Comparison of ENCODE assay signal across 9 mouse cellular contexts in genomic region chr2:21908813-21909480, GRCm38 (mm10).
DNase-seq lines count a peak whose midpoint lies in the region; ATAC-seq and TF ChIP-seq lines count a peak whose summit lies in the region.
"Had no signal": no experiment of that assay in that cellular context is flagged by ENCODE, and none has a peak within 500 bp of the region (broad histone marks: within the 10 kb centered on the region; RNA-seq: fewer than 3 reads in every experiment).

No protein-coding gene starts in this region.

- no peak overlapping the region for H3K27ac ChIP-seq in hindbrain, embryonic 15.5 days (replicated peaks)
- no peak overlapping the region for H3K27ac ChIP-seq in hindbrain, embryonic 12.5 days
- peak overlapping the region; percentile 33; the same call in 1 of the 2 replicates for H3K27ac ChIP-seq in heart, postnatal 0 days (ENCODE audit: low read depth)

- no peaks in the 10 kb centered on the region for H3K36me3 ChIP-seq in hindbrain, embryonic 15.5 days
- H3K36me3 ChIP-seq in hindbrain, embryonic 12.5 days: no peaks in the 10 kb centered on the region
- H3K36me3 ChIP-seq in C2C12 (ENCODE audit: control insufficient read depth, insufficient read depth): no peaks in the 10 kb centered on the region
- H3K36me3 ChIP-seq in heart, postnatal 0 days (replicated peaks; ENCODE audit: control insufficient read depth, insufficient read depth, low read length): no peaks in the 10 kb centered on the region

- DNase-seq in cerebellum, adult 8-10 months: peak; percentile 21
- no peak for DNase-seq in heart, postnatal 0 days (ENCODE audit: low spot score)
- no peak for DNase-seq in adrenal gland, postnatal 10 days
- no peak for DNase-seq in thymus, postnatal 14 days
- no peak for DNase-seq in spleen, postnatal 4 days (ENCODE audit: low spot score in 2 of 2)

- no peak for TF ChIP-seq CTCF in C2C12 (IDR thresholded peaks at IDR 0.05; ENCODE audit: control insufficient read depth, insufficient read depth, insufficient read length)
- TF ChIP-seq CTCF in heart, postnatal 0 days (IDR thresholded peaks at IDR 0.05; ENCODE audit: low read depth): no peak

- peak overlapping the region; percentile 50 for H3K4me2 ChIP-seq in hindbrain, embryonic 15.5 days
- H3K4me2 ChIP-seq in hindbrain, embryonic 12.5 days (replicated peaks): no peak overlapping the region
- peak overlapping the region; percentile 45 for H3K4me2 ChIP-seq in heart, postnatal 0 days (ENCODE audit: low read depth, low read length)

- 75% methylated on average over 7 of the region's 7 CpGs for WGBS in hindbrain, embryonic 15.5 days
- WGBS in hindbrain, embryonic 12.5 days: 83% methylated on average over 7 of the region's 7 CpGs
- 30% methylated on average over 7 of the region's 7 CpGs for WGBS in heart, postnatal 0 days

- H3K4me3 ChIP-seq in hindbrain, embryonic 15.5 days: no peak overlapping the region
- H3K4me3 ChIP-seq in hindbrain, embryonic 12.5 days: no peak overlapping the region
- peak overlapping the region; percentile 6 for H3K4me3 ChIP-seq in C2C12 (ENCODE audit: insufficient read depth, poor library complexity, severe bottlenecking)
- H3K4me3 ChIP-seq in heart, postnatal 0 days (ENCODE audit: low read depth, low read length): peak overlapping the region; percentile 44

- ATAC-seq in hindbrain, embryonic 15.5 days (ENCODE audit: low FRiP score, low read depth): no peak
- no peak for ATAC-seq in hindbrain, embryonic 12.5 days (ENCODE audit: low FRiP score)
- peak; percentile 57; the same call in 1 of the 2 replicates for ATAC-seq in heart, postnatal 0 days (ENCODE audit: insufficient read depth, low read depth)

- TF ChIP-seq EP300 in heart, postnatal 0 days (IDR thresholded peaks at IDR 0.05; ENCODE audit: low read depth): no peak

- H3K79me3 ChIP-seq in C2C12 (ENCODE audit: low read depth): no peaks in the 10 kb centered on the region

- no peak overlapping the region for H3ac ChIP-seq in C2C12 (ENCODE audit: control insufficient read depth, insufficient read length, low read depth)

- H3K9me3 ChIP-seq in hindbrain, embryonic 15.5 days: no peaks in the 10 kb centered on the region
- no peaks in the 10 kb centered on the region for H3K9me3 ChIP-seq in hindbrain, embryonic 12.5 days (replicated peaks)
- H3K9me3 ChIP-seq in heart, postnatal 0 days (replicated peaks; ENCODE audit: control insufficient read depth, low read length): no peaks in the 10 kb centered on the region

- H3K27me3 ChIP-seq in hindbrain, embryonic 15.5 days: no peaks in the 10 kb centered on the region
- no peaks in the 10 kb centered on the region for H3K27me3 ChIP-seq in hindbrain, embryonic 12.5 days
- no peaks in the 10 kb centered on the region for H3K27me3 ChIP-seq in C2C12 (ENCODE audit: control insufficient read depth, insufficient read depth, insufficient read length)
- no peaks in the 10 kb centered on the region for H3K27me3 ChIP-seq in heart, postnatal 0 days (ENCODE audit: control insufficient read depth, insufficient read depth, low read length)
- H3K27me3 ChIP-seq: megakaryocyte, embryonic 14.5 days had no signal

- H3K9ac ChIP-seq in hindbrain, embryonic 15.5 days: no peak overlapping the region
- H3K9ac ChIP-seq in hindbrain, embryonic 12.5 days: no peak overlapping the region
- H3K9ac ChIP-seq in heart, postnatal 0 days (replicated peaks; ENCODE audit: low read depth, low read length): no peak overlapping the region

- H3K4me1 ChIP-seq in hindbrain, embryonic 15.5 days (replicated peaks): no peaks in the 10 kb centered on the region
- H3K4me1 ChIP-seq in hindbrain, embryonic 12.5 days: no peaks in the 10 kb centered on the region
- H3K4me1 ChIP-seq in heart, postnatal 0 days (ENCODE audit: control insufficient read depth, insufficient read depth): no peaks in the 10 kb centered on the region
- H3K4me1 ChIP-seq: megakaryocyte, embryonic 14.5 days had no signal

- no peaks in the 10 kb centered on the region for H3K79me2 ChIP-seq in C2C12 (ENCODE audit: control insufficient read depth, insufficient read depth)

TF ChIP-seq in C2C12, 6 proteins besides CTCF, POLR2A, EP300 and RAD21:
- TF ChIP-seq USF1 (IDR thresholded peaks at IDR 0.05; ENCODE audit: low read depth) (no peak), MYOG (IDR thresholded peaks at IDR 0.05; ENCODE audit: control insufficient read depth, extremely low read depth, insufficient read length) (no peak), CEBPB (IDR thresholded peaks at IDR 0.05; ENCODE audit: low read depth) (no peak), FOSL1 (IDR thresholded peaks at IDR 0.05; ENCODE audit: insufficient read depth, low read length, poor library complexity, severe bottlenecking) (no peak), MYOD1 (IDR thresholded peaks at IDR 0.05; ENCODE audit: control insufficient read depth, insufficient read length, low read depth) (no peak), MAX (IDR thresholded peaks at IDR 0.05) (no peak)

Comparison
In these comparisons a context has a peak if more than half of its experiments do, and no peak if none do; other contexts are left out.
1. H3K4me3 ChIP-seq: peak in C2C12 (single experiment) and heart, postnatal 0 days (single experiment); none in hindbrain, embryonic 15.5 days (single experiment) and hindbrain, embryonic 12.5 days (single experiment).